Mouse (Mus musculus): ENCODE data around the gene Macrod2.

DNA sequence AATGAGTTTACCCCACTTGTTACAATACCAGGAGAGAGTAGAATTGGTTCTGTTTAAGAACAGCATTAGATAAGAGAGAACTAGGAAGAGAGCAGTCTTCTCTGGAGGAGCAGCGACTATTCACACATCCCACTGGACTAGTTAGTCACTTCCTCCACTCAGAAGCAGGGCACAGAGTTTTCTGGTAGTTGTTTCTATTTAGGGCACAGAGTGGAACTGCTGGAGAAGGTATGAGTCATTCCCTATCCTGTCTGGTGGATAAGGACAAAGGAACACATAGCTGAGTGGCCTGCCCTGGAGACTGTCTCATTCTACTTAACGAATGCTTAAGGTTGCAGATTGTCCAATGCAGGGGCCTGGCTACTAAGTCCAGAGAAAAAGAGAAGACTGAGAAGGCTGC is 1192.2 kb downstream of the Macrod2 start:
- no peak for TF ChIP-seq POLR2A (IDR thresholded peaks at IDR 0.05; ENCODE audit: low read depth, low read length)
- no peak for TF ChIP-seq CTCF (IDR thresholded peaks at IDR 0.05; ENCODE audit: extremely low read depth, insufficient read length, insufficient replicate concordance, low read depth, low read length)
